Mouse (Mus musculus): ENCODE measurements at regions not wholly inside any gene's neighbourhood (a gene's known extent, or its start where the extent isn't known, plus 50 kb on each side); places are given as distances from the start of the nearest gene placed in this dataset.

- TF ChIP-seq CTCF (IDR thresholded peaks at IDR 0.05; ENCODE audit: borderline replicate concordance, insufficient read depth, low read depth, low read length) (no peak), POLR2A (IDR thresholded peaks at IDR 0.05; ENCODE audit: borderline replicate concordance, insufficient read depth, low read length) (no peak)
Observed at GRCm38 (mm10) chr1:35973386-35973785, 94.8 kb upstream of the Hs6st1 start.
